Comparison of ENCODE assay signal across 27 mouse cellular contexts in genomic region chr2:118873890-118874430, GRCm38 (mm10). TPM values are rescaled to one million over a fixed set of nuclear protein-coding genes. Genes with fewer than 3 reads are reported as not detected.
A peak's percentile ranks its signal among the peaks of the same experiment; 100 is the strongest.
DNase-seq lines count a peak whose midpoint lies in the region; ATAC-seq and TF ChIP-seq lines count a peak whose summit lies in the region.
"Had no signal": no experiment of that assay in that cellular context is flagged by ENCODE, and none has a peak within 500 bp of the region (broad histone marks: within the 10 kb centered on the region; RNA-seq: fewer than 3 reads in every experiment).

No protein-coding gene starts in this region.

- no peaks in the 10 kb centered on the region for H3K9me3 ChIP-seq in kidney, embryonic 14.5 days (ENCODE audit: control insufficient read depth, low read length)
- H3K9me3 ChIP-seq: embryonic facial prominence, embryonic 13.5 days; forebrain, embryonic 13.5 days; hindbrain, embryonic 10.5 days; hindbrain, embryonic 15.5 days; liver, embryonic 12.5 days; megakaryocyte, embryonic 14.5 days; midbrain, embryonic 12.5 days; neural tube, embryonic 13.5 days; stomach, embryonic 15.5 days had no signal

- H3K27ac ChIP-seq in cerebellum, adult 2 months (ENCODE audit: insufficient read depth, low read length): no peak overlapping the region
- no peak overlapping the region for H3K27ac ChIP-seq in kidney, embryonic 14.5 days (ENCODE audit: low read depth, low read length)
- H3K27ac ChIP-seq: embryonic facial prominence, embryonic 13.5 days; forebrain, embryonic 13.5 days; hindbrain, embryonic 10.5 days; hindbrain, embryonic 15.5 days; liver, embryonic 12.5 days; midbrain, embryonic 12.5 days; neural tube, embryonic 13.5 days; stomach, embryonic 15.5 days had no signal

- no peak overlapping the region for H3K4me3 ChIP-seq in cerebellum, adult 2 months (replicated peaks; ENCODE audit: insufficient read depth, low read depth, low read length)
- no peak overlapping the region for H3K4me3 ChIP-seq in kidney, embryonic 14.5 days (ENCODE audit: low read length)
- H3K4me3 ChIP-seq: embryonic facial prominence, embryonic 13.5 days; forebrain, embryonic 13.5 days; hindbrain, embryonic 10.5 days; hindbrain, embryonic 15.5 days; liver, embryonic 12.5 days; megakaryocyte, embryonic 14.5 days; midbrain, embryonic 12.5 days; neural tube, embryonic 13.5 days; stomach, embryonic 15.5 days had no signal

- no peak for ATAC-seq in kidney, embryonic 14.5 days (ENCODE audit: low FRiP score, low TSS enrichment)
- ATAC-seq: CD4-positive, CD25-positive, alpha-beta regulatory T cell, adult 4 months; forebrain, embryonic 13.5 days; liver, embryonic 12.5 days; liver, postnatal 0 days had no signal

- H3K4me1 ChIP-seq in cerebellum, adult 2 months (ENCODE audit: control insufficient read depth, insufficient read depth, low read length): peaks cover 7% of the 10 kb centered on the region; the same call in 1 of the 2 replicates
- H3K4me1 ChIP-seq in kidney, embryonic 14.5 days (ENCODE audit: control insufficient read depth, insufficient read depth, low read length): no peaks in the 10 kb centered on the region
- H3K4me1 ChIP-seq: embryonic facial prominence, embryonic 13.5 days; forebrain, embryonic 13.5 days; hindbrain, embryonic 10.5 days; hindbrain, embryonic 15.5 days; liver, embryonic 12.5 days; megakaryocyte, embryonic 14.5 days; midbrain, embryonic 12.5 days; neural tube, embryonic 13.5 days had no signal

- H3K36me3 ChIP-seq in kidney, embryonic 14.5 days (ENCODE audit: control insufficient read depth, insufficient read depth, low read length): peaks cover 56% of the 10 kb centered on the region

- no peak overlapping the region for H3K4me2 ChIP-seq in kidney, embryonic 14.5 days (replicated peaks; ENCODE audit: low read depth, low read length)
- H3K4me2 ChIP-seq: embryonic facial prominence, embryonic 13.5 days; forebrain, embryonic 13.5 days; hindbrain, embryonic 15.5 days; liver, embryonic 12.5 days; midbrain, embryonic 12.5 days; neural tube, embryonic 13.5 days; stomach, embryonic 15.5 days had no signal

- no peak overlapping the region for H3K9ac ChIP-seq in kidney, embryonic 14.5 days (ENCODE audit: low read depth, low read length)
- H3K9ac ChIP-seq: embryonic facial prominence, embryonic 13.5 days; forebrain, embryonic 13.5 days; hindbrain, embryonic 15.5 days; liver, embryonic 12.5 days; liver, postnatal 0 days; midbrain, embryonic 12.5 days; neural tube, embryonic 13.5 days; stomach, embryonic 15.5 days had no signal

- 35% methylated on average over 6 of the region's 6 CpGs for WGBS in cerebellum, adult 2 months
- WGBS in kidney, embryonic 14.5 days: 84% methylated on average over 6 of the region's 6 CpGs

- no peak for TF ChIP-seq CTCF in cerebellum, adult 2 months (IDR thresholded peaks at IDR 0.05; ENCODE audit: borderline replicate concordance, insufficient read depth, low read depth, low read length)

- DNase-seq in cerebellum, adult 2 months: peak; percentile 51 to 80
- DNase-seq in cerebellum, postnatal 14 days: no peak
- DNase-seq in thymus, postnatal 14 days: peak; percentile 19
- DNase-seq in thymus, postnatal 25 days: no peak
- peak; percentile 46 to 47 for DNase-seq in cerebellum, postnatal 36 days
- DNase-seq in testis, postnatal 14 days (ENCODE audit: low spot score): peak; percentile 62
- DNase-seq: adrenal gland, postnatal 14 days; embryo, embryonic 11 days; gastrocnemius, postnatal 14 days; heart, postnatal 14 days; kidney, adult 8-10 months; kidney, postnatal 10 days; layer of hippocampus, postnatal 36 days; left cerebral cortex, postnatal 4 days; liver, postnatal 0 days; lung, postnatal 4 days had no signal

- no peak for TF ChIP-seq POLR2A in cerebellum, adult 2 months (IDR thresholded peaks at IDR 0.05; ENCODE audit: borderline replicate concordance, insufficient read depth, low read length)

- H3K27me3 ChIP-seq in cerebellum, adult 2 months (ENCODE audit: control insufficient read depth, insufficient read depth, low read length): no peaks in the 10 kb centered on the region
- H3K27me3 ChIP-seq in kidney, embryonic 14.5 days (ENCODE audit: control insufficient read depth, insufficient read depth, low read length): no peaks in the 10 kb centered on the region
- H3K27me3 ChIP-seq: embryonic facial prominence, embryonic 13.5 days; forebrain, embryonic 13.5 days; hindbrain, embryonic 15.5 days; liver, embryonic 12.5 days; midbrain, embryonic 12.5 days; neural tube, embryonic 13.5 days; stomach, embryonic 15.5 days had no signal

RNA-seq across cellular contexts. Expression of gene Ivd, which starts 12.2 kb away (rescaled TPM):
- polyA plus RNA-seq in cerebellum, adult 2 months (2012; rRNA removed): 128 and 134 TPM in 2 replicates
- polyA plus RNA-seq in kidney, embryonic 14.5 days (2014; fragmentation: Nextera tagmentation; extraction: Ambion mirVana): 55.8 and 63.1 TPM in 2 replicates

RNA-seq across cellular contexts. Expression of gene Bahd1, which starts 26.2 kb away (rescaled TPM):
- polyA plus RNA-seq in cerebellum, adult 2 months (2012; rRNA removed): 16.6 and 16.7 TPM in 2 replicates
- polyA plus RNA-seq in kidney, embryonic 14.5 days (2014; fragmentation: Nextera tagmentation; extraction: Ambion mirVana): 1.2 and 2.3 TPM in 2 replicates

RNA-seq across cellular contexts. Expression of gene Chst14, which starts 52.3 kb away (rescaled TPM):
- polyA plus RNA-seq in cerebellum, adult 2 months (2012; rRNA removed): 4.2 and 4.4 TPM in 2 replicates
- 27.1 and 31.8 TPM in 2 replicates for polyA plus RNA-seq in kidney, embryonic 14.5 days (2014; fragmentation: Nextera tagmentation; extraction: Ambion mirVana)

Comparison
In these comparisons a context has a peak if more than half of its experiments do, and no peak if none do; other contexts are left out.
1. DNase-seq: peak in cerebellum, adult 2 months (2 of 2), thymus, postnatal 14 days (single experiment), cerebellum, postnatal 36 days (2 of 2) and testis, postnatal 14 days (single experiment); none in cerebellum, postnatal 14 days (0 of 2) and thymus, postnatal 25 days (single experiment).